Mouse (Mus musculus) heart, adult 2 months (tissue): ENCODE measurements around the gene Psph. TPM values are rescaled to one million over a fixed set of nuclear protein-coding genes. Genes with fewer than 3 reads are reported as not detected.

Source experiments
- DNase-seq, 2 experiments: peaks; one replicate each; pipeline ENCODE4 v3.0.0; 2021
- H3K27ac ChIP-seq: fragments of 200-600 bp; 2 replicates; pipeline ENCODE4 v1.8.1; 2022
- H3K27me3 ChIP-seq: fragments of 200-500 bp; 2 replicates; pipeline ENCODE4 v1.6.1; 2012; ENCODE audit warnings: mild to moderate bottlenecking, low read length, inconsistent platforms, mixed read lengths; ENCODE audit not compliant: control insufficient read depth, insufficient read depth
- H3K36me3 ChIP-seq: fragments of 200-500 bp; 2 replicates; pipeline ENCODE4 v1.6.1; 2012; ENCODE audit warnings: low read length, inconsistent platforms; ENCODE audit not compliant: control insufficient read depth, insufficient read depth
- H3K4me1 ChIP-seq: fragments of 200-500 bp; 2 replicates; pipeline ENCODE4 v1.6.1; 2011; ENCODE audit warnings: low read length; ENCODE audit not compliant: control insufficient read depth, insufficient read depth
- H3K4me3 ChIP-seq: fragments of 200-600 bp; 2 replicates; pipeline ENCODE4 v1.8.1; 2022
- H3K79me2 ChIP-seq: fragments of 200-500 bp; replicated peaks from 2 replicates; pipeline ENCODE4 v1.6.1; 2012; ENCODE audit warnings: mild to moderate bottlenecking, inconsistent platforms, low read length, moderate library complexity, mixed read lengths; ENCODE audit not compliant: control insufficient read depth, insufficient read depth
- H3K9ac ChIP-seq: fragments of 200-500 bp; 2 replicates; pipeline ENCODE4 v1.6.1; 2012; ENCODE audit warnings: low read depth, mild to moderate bottlenecking, control low read depth, inconsistent platforms, low read length, mixed read lengths
- CTCF ChIP-seq: fragments of 200-600 bp; IDR thresholded peaks from 2 replicates; pipeline ENCODE4 v1.8.1; 2022; ENCODE audit warnings: antibody characterized with exemption, mild to moderate bottlenecking, moderate library complexity
- EP300 ChIP-seq: fragments of 200-500 bp; IDR thresholded peaks from 2 replicates; pipeline ENCODE4 v1.6.1; 2011; ENCODE audit warnings: low read depth, low read length, control low read depth; ENCODE audit not compliant: insufficient read depth
- POLR2A ChIP-seq: fragments of 200-500 bp; IDR thresholded peaks from 2 replicates; pipeline ENCODE4 v1.6.1; 2011; ENCODE audit warnings: mild to moderate bottlenecking, low read depth, low read length, control low read depth; ENCODE audit not compliant: insufficient read depth
- WGBS: fragments of 180-500 bp; shearing (Covaris S2); methylation state at CpG from one replicate; pipeline ENCODE4 v1.1.7; 2018; 5-methylcytosine and 5-hydroxymethylcytosine counted together
- intact Hi-C: fragments of 180-260 bp; cut with DNase I; formaldehyde crosslinking; loops from one replicate; pipeline ENCODE4 v1.15.1; 2025
- polyA plus RNA-seq: library from polyadenylated mRNA; depleted of rRNA; stranded (reverse); fragments of >200 nt; gene quantifications from 2 replicates; pipeline ENCODE4 v1.2.3, GENCODE M21; 2012
- total RNA-seq, 2 experiments: library from RNA; stranded (reverse); gene quantifications; 2 replicates each; pipeline ENCODE4 v1.2.3; 2021

Psph gene
- total and polyA plus RNA-seq, 3 experiments = 6.0 to 8.7 (median 7.7) TPM

GRCm38 (mm10) chr5:129742903-129743488 lies 44.3 kb downstream of the Psph start:
- 57% methylated on average over 7 of the region's 7 CpGs for WGBS

DNA sequence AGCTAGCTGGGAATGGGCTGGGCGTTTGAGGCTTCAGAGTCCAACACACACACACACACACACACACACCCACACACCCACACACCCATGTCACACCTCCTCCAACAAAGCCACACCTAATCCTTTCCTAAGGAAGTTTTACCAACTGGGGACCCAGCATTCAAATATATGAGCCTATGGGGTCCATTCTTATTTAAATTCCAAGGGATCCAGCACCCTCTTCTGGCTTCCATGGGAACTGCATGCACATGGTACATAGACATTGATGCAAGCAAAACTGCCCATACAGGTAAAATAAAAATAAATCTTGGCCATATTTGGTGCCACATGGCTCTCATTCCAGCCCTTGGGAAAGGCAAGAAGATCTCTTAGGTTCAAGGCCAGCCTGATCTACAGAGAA lies 46.3 kb downstream of the Psph start:
- H3K27me3 ChIP-seq = no peaks in the 10 kb centered on the region
- H3K9ac ChIP-seq = no peak overlapping the region
- peak; percentile 77 for TF ChIP-seq CTCF
- TF ChIP-seq POLR2A = no peak
- WGBS = 100% methylated on average over 1 of the region's 1 CpGs
- no peaks in the 10 kb centered on the region for H3K4me1 ChIP-seq
- intact Hi-C loops = loop anchor here (1.0 kb wide), 1 partner anchor 130 kb away; no protein-coding TSS in a partner anchor
- no peaks in the 10 kb centered on the region for H3K79me2 ChIP-seq
- no peak for DNase-seq
- no peak overlapping the region for H3K27ac ChIP-seq
- H3K36me3 ChIP-seq = no peaks in the 10 kb centered on the region
- no peak overlapping the region for H3K4me3 ChIP-seq

More at GRCm38 (mm10) chr5:129742903-129743488, 44.3 kb downstream of the Psph start:
- TF ChIP-seq CTCF = no peak
- TF ChIP-seq EP300 = no peak
- TF ChIP-seq POLR2A = no peak
- no peaks in the 10 kb centered on the region for H3K27me3 ChIP-seq
- no peak for DNase-seq
- H3K9ac ChIP-seq = no peak overlapping the region
- H3K79me2 ChIP-seq = no peaks in the 10 kb centered on the region
- intact Hi-C loops = no loop called here
- H3K36me3 ChIP-seq = no peaks in the 10 kb centered on the region
- H3K4me3 ChIP-seq = no peak overlapping the region
- H3K4me1 ChIP-seq = no peaks in the 10 kb centered on the region
- H3K27ac ChIP-seq = no peak overlapping the region

GRCm38 (mm10) chr5:129731021-129731420 lies 56.2 kb downstream of the Psph start:
- TF ChIP-seq EP300 (0 out of 2 replicates have a peak, but pooled peaks have one; percentile 72), POLR2A (no peak), CTCF (no peak)
- H3K27ac ChIP-seq = peak overlapping the region; percentile 91
- H3K79me2 ChIP-seq = 0 out of 2 replicates have a peak, but pooled peaks cover 1% of the 10 kb centered on the region
- 54% methylated on average over 5 of the region's 5 CpGs for WGBS
- peaks cover 2% of the 10 kb centered on the region for H3K36me3 ChIP-seq
- no peaks in the 10 kb centered on the region for H3K27me3 ChIP-seq
- H3K9ac ChIP-seq = peak overlapping the region; percentile 35; the same call in 1 of the 2 replicates
- DNase-seq = peak in 1 of 2 experiments; percentile 67
- no peak overlapping the region for H3K4me3 ChIP-seq
- H3K4me1 ChIP-seq = peaks cover 3% of the 10 kb centered on the region
- intact Hi-C loops = no loop called here

GRCm38 (mm10) chr5:129730344-129730743 lies 56.9 kb downstream of the Psph start:
- WGBS = 16% methylated on average over 11 of the region's 11 CpGs
- H3K36me3 ChIP-seq = peaks cover 2% of the 10 kb centered on the region
- H3K27ac ChIP-seq = peak overlapping the region; percentile 91
- peak; percentile 61 to 83 for DNase-seq
- intact Hi-C loops = no loop called here
- 0 out of 2 replicates have a peak, but pooled peaks cover 1% of the 10 kb centered on the region for H3K79me2 ChIP-seq
- H3K9ac ChIP-seq = no peak overlapping the region
- H3K4me1 ChIP-seq = peaks cover 3% of the 10 kb centered on the region
- H3K4me3 ChIP-seq = no peak overlapping the region; the same call in 1 of the 2 replicates
- TF ChIP-seq EP300 (peak; percentile 100), POLR2A (peak; percentile 48; the same call in 1 of the 2 replicates), CTCF (no peak)
- no peaks in the 10 kb centered on the region for H3K27me3 ChIP-seq

DNA sequence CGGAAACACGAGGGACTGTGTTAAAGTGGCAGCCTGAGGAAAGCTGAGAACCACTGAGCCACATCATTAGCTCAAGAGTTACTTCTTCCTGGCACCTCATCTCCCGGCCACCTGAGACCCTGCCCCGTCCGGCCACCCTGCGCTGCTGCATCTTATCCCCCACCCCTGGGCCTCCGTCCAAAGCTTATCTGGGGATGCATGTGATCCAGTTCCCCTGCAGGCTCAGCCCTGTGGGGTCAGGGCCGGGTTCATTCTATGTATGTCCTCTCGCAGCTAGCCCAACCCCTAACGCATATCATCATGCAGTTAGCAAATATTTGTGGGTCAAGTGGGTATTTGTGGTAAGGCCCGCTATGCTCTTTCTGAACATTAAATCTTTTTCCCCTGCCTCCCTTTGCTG lies 58.0 kb downstream of the Psph start:
- TF ChIP-seq CTCF (no peak), POLR2A (peak; percentile 42; the same call in 1 of the 2 replicates), EP300 (no peak)
- H3K9ac ChIP-seq = peak overlapping the region; percentile 3
- peak overlapping the region; percentile 91 for H3K27ac ChIP-seq
- 24% methylated on average over 11 of the region's 11 CpGs for WGBS
- no peaks in the 10 kb centered on the region for H3K27me3 ChIP-seq
- peaks cover 3% of the 10 kb centered on the region for H3K4me1 ChIP-seq
- peak; percentile 55 to 57 for DNase-seq
- peaks cover 2% of the 10 kb centered on the region for H3K36me3 ChIP-seq
- intact Hi-C loops = loop anchor here (10.0 kb wide), 1 partner anchor 224 kb away; the partner anchor contains the start of gene Sfswap
- no peak overlapping the region; the same call in 1 of the 2 replicates for H3K4me3 ChIP-seq
- 0 out of 2 replicates have a peak, but pooled peaks cover 1% of the 10 kb centered on the region for H3K79me2 ChIP-seq

DNA sequence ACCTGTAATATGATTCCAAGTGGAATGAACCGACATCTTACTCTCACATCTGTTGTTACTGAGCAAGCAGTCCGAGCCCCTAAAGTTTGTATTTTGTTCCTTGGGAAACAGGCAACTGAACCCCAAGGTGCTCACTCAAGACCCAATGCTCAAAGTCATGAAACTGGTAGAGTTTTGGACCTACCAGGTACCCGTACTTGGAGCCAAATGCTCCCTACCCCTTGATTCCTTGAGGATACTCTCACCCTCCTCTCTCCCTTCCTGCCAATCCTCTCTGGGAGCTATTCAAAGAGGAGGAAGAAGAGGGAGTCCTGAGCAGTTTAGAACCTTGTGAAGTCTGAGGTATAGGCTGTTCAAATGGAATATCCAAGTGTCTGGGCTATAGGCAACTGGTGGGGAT lies 60.5 kb downstream of the Psph start:
- 68% methylated on average over 3 of the region's 3 CpGs for WGBS
- intact Hi-C loops = loop anchor here (10.0 kb wide), 1 partner anchor 222 kb away; the partner anchor contains the start of gene Sfswap
- H3K27ac ChIP-seq = peak overlapping the region; percentile 96

More for the DNA sequence above, 60.5 kb downstream of the Psph start:
- Histone ChIP-seq H3K27me3 (no peaks in the 10 kb centered on the region), H3K79me2 (0 out of 2 replicates have a peak, but pooled peaks cover 1% of the 10 kb centered on the region), H3K4me3 (peak overlapping the region; percentile 82), H3K4me1 (peaks cover 8% of the 10 kb centered on the region), H3K36me3 (peaks cover 2% of the 10 kb centered on the region), H3K9ac (no peak overlapping the region; the same call in 1 of the 2 replicates)
- DNase-seq = no peak
- no peak for TF ChIP-seq CTCF
- TF ChIP-seq EP300 = no peak
- TF ChIP-seq POLR2A = no peak
